9 mouse cellular contexts compared by ENCODE assay signal in the genomic region with DNA sequence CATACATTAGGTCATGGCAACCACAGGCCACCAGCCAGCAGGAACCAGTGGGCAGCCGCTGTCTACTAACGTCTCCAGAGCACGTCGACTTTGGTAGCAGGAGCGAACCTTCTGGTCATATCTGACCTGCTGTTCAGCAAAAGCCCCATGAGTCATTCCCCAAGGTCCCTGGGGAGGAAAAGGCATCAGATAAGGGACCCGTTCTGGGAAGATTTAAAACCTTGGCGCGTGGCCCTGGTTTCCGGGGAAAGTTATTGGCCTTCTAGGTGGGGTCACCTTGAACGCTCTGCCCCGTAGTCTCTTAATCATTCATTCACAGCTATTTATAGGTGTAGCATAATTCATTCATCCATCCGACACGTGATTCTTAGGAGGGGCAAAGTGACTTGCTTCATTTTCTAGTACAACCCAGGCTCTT. TPM values are rescaled to one million over a fixed set of nuclear protein-coding genes. Genes with fewer than 3 reads are reported as not detected.
DNase-seq lines count a peak whose midpoint lies in the region; ATAC-seq lines count a peak whose summit lies in the region.
"Had no signal": no experiment of that assay in that cellular context is flagged by ENCODE, and none has a peak within 500 bp of the region (broad histone marks: within the 10 kb centered on the region; RNA-seq: fewer than 3 reads in every experiment).

No protein-coding gene starts in this region.

- H3K4me3 ChIP-seq in heart, embryonic 11.5 days (ENCODE audit: low read depth, low read length) = no peak overlapping the region
- no peak overlapping the region for H3K4me3 ChIP-seq in intestine, embryonic 16.5 days (ENCODE audit: low read length)
- H3K4me3 ChIP-seq in stomach, embryonic 15.5 days (replicated peaks) = no peak overlapping the region
- H3K4me3 ChIP-seq in hindbrain, embryonic 14.5 days (replicated peaks; ENCODE audit: low read length) = no peak overlapping the region
- H3K4me3 ChIP-seq: forebrain, embryonic 10.5 days had no signal

- H3K27ac ChIP-seq in heart, embryonic 11.5 days (ENCODE audit: low read depth, low read length) = no peak overlapping the region
- H3K27ac ChIP-seq in intestine, embryonic 16.5 days (ENCODE audit: low read length) = no peak overlapping the region
- peak overlapping the region; percentile 33; the same call in 1 of the 2 replicates for H3K27ac ChIP-seq in stomach, embryonic 15.5 days
- H3K27ac ChIP-seq in hindbrain, embryonic 14.5 days = no peak overlapping the region
- H3K27ac ChIP-seq: forebrain, embryonic 10.5 days had no signal

- ATAC-seq in heart, embryonic 11.5 days (replicated peaks; ENCODE audit: insufficient number of reproducible peaks, low FRiP score, low TSS enrichment) = no peak
- peak; percentile 72 for ATAC-seq in intestine, embryonic 16.5 days
- ATAC-seq in stomach, embryonic 15.5 days (ENCODE audit: insufficient read depth, low FRiP score, low read depth) = peak; percentile 17; the same call in 1 of the 2 replicates
- no peak for ATAC-seq in hindbrain, embryonic 14.5 days (ENCODE audit: low FRiP score)

- H3K9ac ChIP-seq in heart, embryonic 11.5 days (ENCODE audit: low read depth, low read length) = no peak overlapping the region
- H3K9ac ChIP-seq in intestine, embryonic 16.5 days (ENCODE audit: low read depth, low read length) = no peak overlapping the region
- H3K9ac ChIP-seq in stomach, embryonic 15.5 days = no peak overlapping the region
- H3K9ac ChIP-seq in hindbrain, embryonic 14.5 days = no peak overlapping the region

- H3K9me3 ChIP-seq in heart, embryonic 11.5 days (replicated peaks; ENCODE audit: control insufficient read depth, low read length) = no peaks in the 10 kb centered on the region
- H3K9me3 ChIP-seq in intestine, embryonic 16.5 days (ENCODE audit: control insufficient read depth, low read length) = no peaks in the 10 kb centered on the region
- no peaks in the 10 kb centered on the region for H3K9me3 ChIP-seq in stomach, embryonic 15.5 days
- H3K9me3 ChIP-seq in hindbrain, embryonic 14.5 days (ENCODE audit: control insufficient read depth, low read length) = no peaks in the 10 kb centered on the region
- H3K9me3 ChIP-seq: forebrain, embryonic 10.5 days had no signal

- no peak overlapping the region for H3K4me2 ChIP-seq in heart, embryonic 11.5 days
- no peak overlapping the region for H3K4me2 ChIP-seq in intestine, embryonic 16.5 days (ENCODE audit: low read depth, low read length)
- H3K4me2 ChIP-seq in stomach, embryonic 15.5 days = no peak overlapping the region
- no peak overlapping the region for H3K4me2 ChIP-seq in hindbrain, embryonic 14.5 days (replicated peaks)

- 47% methylated on average over 13 of the region's 13 CpGs for WGBS in heart, embryonic 11.5 days (ENCODE audit: insufficient replicate concordance)
- WGBS in intestine, embryonic 16.5 days = 52% methylated on average over 13 of the region's 13 CpGs
- WGBS in stomach, embryonic 15.5 days = 55% methylated on average over 13 of the region's 13 CpGs
- WGBS in hindbrain, embryonic 14.5 days = 90% methylated on average over 13 of the region's 13 CpGs

- 0 out of 2 replicates have a peak, but pooled peaks cover 5% of the 10 kb centered on the region for H3K4me1 ChIP-seq in heart, embryonic 11.5 days (ENCODE audit: control insufficient read depth, insufficient read depth, low read length)
- peaks cover 7% of the 10 kb centered on the region for H3K4me1 ChIP-seq in intestine, embryonic 16.5 days (ENCODE audit: control insufficient read depth, insufficient read depth, low read length)
- peaks cover 5% of the 10 kb centered on the region for H3K4me1 ChIP-seq in stomach, embryonic 15.5 days
- no peaks in the 10 kb centered on the region; the same call in 1 of the 2 replicates for H3K4me1 ChIP-seq in hindbrain, embryonic 14.5 days (replicated peaks; ENCODE audit: control insufficient read depth, insufficient read depth, low read length)

- no peaks in the 10 kb centered on the region for H3K27me3 ChIP-seq in heart, embryonic 11.5 days (ENCODE audit: control insufficient read depth, insufficient read depth, low read length)
- H3K27me3 ChIP-seq in intestine, embryonic 16.5 days (replicated peaks; ENCODE audit: control insufficient read depth, insufficient read depth, low read length) = no peaks in the 10 kb centered on the region
- H3K27me3 ChIP-seq in stomach, embryonic 15.5 days (replicated peaks) = no peaks in the 10 kb centered on the region
- H3K27me3 ChIP-seq in hindbrain, embryonic 14.5 days (ENCODE audit: control insufficient read depth, insufficient read depth, low read length) = no peaks in the 10 kb centered on the region

- DNase-seq in heart, adult 11 months = peak; percentile 98
- peak; percentile 93 for DNase-seq in adrenal gland, postnatal 25 days
- DNase-seq in thymus, postnatal 0 days (ENCODE audit: low spot score) = no peak
- DNase-seq in hindbrain, embryonic 14.5 days (ENCODE audit: low spot score) = no peak
- no peak for DNase-seq in embryo, embryonic 11 days

- H3K36me3 ChIP-seq in heart, embryonic 11.5 days (ENCODE audit: control insufficient read depth, insufficient read depth, low read length) = no peaks in the 10 kb centered on the region
- no peaks in the 10 kb centered on the region for H3K36me3 ChIP-seq in intestine, embryonic 16.5 days (ENCODE audit: control insufficient read depth, insufficient read depth, low read length)
- H3K36me3 ChIP-seq in stomach, embryonic 15.5 days = no peaks in the 10 kb centered on the region
- no peaks in the 10 kb centered on the region for H3K36me3 ChIP-seq in hindbrain, embryonic 14.5 days (replicated peaks; ENCODE audit: control insufficient read depth, insufficient read depth)
- H3K36me3 ChIP-seq: forebrain, embryonic 10.5 days had no signal

RNA-seq across cellular contexts. Expression of a gene that starts 34.7 kb away (rescaled TPM):
- 16.1 and 24.5 TPM in 2 replicates for polyA plus RNA-seq in heart, embryonic 11.5 days (2014; fragmentation: Nextera tagmentation; extraction: Ambion mirVana)
- total RNA-seq in adrenal gland, postnatal 25 days (2021) = 72.9 and 78.8 TPM in 2 replicates
- polyA plus RNA-seq in intestine, embryonic 16.5 days (2015; fragmentation: Nextera tagmentation; extraction: Ambion mirVana) = 7.2 and 8.1 TPM in 2 replicates
- 16.7 and 17.0 TPM in 2 replicates for polyA plus RNA-seq in stomach, embryonic 15.5 days (2015; fragmentation: Nextera tagmentation; extraction: Ambion mirVana)
- 4.6 and 5.8 TPM in 2 replicates for polyA plus RNA-seq in thymus, postnatal 0 days (2015; fragmentation: Nextera tagmentation; extraction: Ambion mirVana)
- polyA plus RNA-seq in hindbrain, embryonic 14.5 days (2014; fragmentation: Nextera tagmentation; extraction: Ambion mirVana) = 24.7 and 33.3 TPM in 2 replicates

RNA-seq across cellular contexts. Expression of a gene that starts 37.8 kb away (rescaled TPM):
- polyA plus RNA-seq in heart, embryonic 11.5 days (2014; fragmentation: Nextera tagmentation; extraction: Ambion mirVana) = 19.9 and 21.6 TPM in 2 replicates
- 42.1 and 51.9 TPM in 2 replicates for total RNA-seq in adrenal gland, postnatal 25 days (2021)
- 19.0 and 21.4 TPM in 2 replicates for polyA plus RNA-seq in intestine, embryonic 16.5 days (2015; fragmentation: Nextera tagmentation; extraction: Ambion mirVana)
- 20.5 and 25.0 TPM in 2 replicates for polyA plus RNA-seq in stomach, embryonic 15.5 days (2015; fragmentation: Nextera tagmentation; extraction: Ambion mirVana)
- polyA plus RNA-seq in thymus, postnatal 0 days (2015; fragmentation: Nextera tagmentation; extraction: Ambion mirVana) = 17.9 and 19.7 TPM in 2 replicates
- 17.9 and 22.6 TPM in 2 replicates for polyA plus RNA-seq in hindbrain, embryonic 14.5 days (2014; fragmentation: Nextera tagmentation; extraction: Ambion mirVana)

Comparison
In these comparisons a context has a peak if more than half of its experiments do, and no peak if none do; other contexts are left out.
1. DNase-seq: peak in heart, adult 11 months (single experiment) and adrenal gland, postnatal 25 days (single experiment); none in thymus, postnatal 0 days (single experiment), hindbrain, embryonic 14.5 days (single experiment) and embryo, embryonic 11 days (single experiment).
2. ATAC-seq: peak in intestine, embryonic 16.5 days (single experiment) and stomach, embryonic 15.5 days (single experiment); none in heart, embryonic 11.5 days (single experiment) and hindbrain, embryonic 14.5 days (single experiment).